Mouse (Mus musculus) megakaryocyte, embryonic 14.5 days (primary cell): Measurements from ENCODE around the gene Acly.

ENCODE experiments used
- FLI1 ChIP-seq: IDR thresholded peaks from 2 replicates; pipeline ENCODE4 v1.6.1; 2012; ENCODE audit warnings: low read length, inconsistent platforms, mixed read lengths
- GATA1 ChIP-seq: IDR thresholded peaks from 3 replicates; pipeline ENCODE4 v1.6.1; 2012; ENCODE audit warnings: mixed read lengths, low read length, inconsistent platforms, borderline replicate concordance

DNA sequence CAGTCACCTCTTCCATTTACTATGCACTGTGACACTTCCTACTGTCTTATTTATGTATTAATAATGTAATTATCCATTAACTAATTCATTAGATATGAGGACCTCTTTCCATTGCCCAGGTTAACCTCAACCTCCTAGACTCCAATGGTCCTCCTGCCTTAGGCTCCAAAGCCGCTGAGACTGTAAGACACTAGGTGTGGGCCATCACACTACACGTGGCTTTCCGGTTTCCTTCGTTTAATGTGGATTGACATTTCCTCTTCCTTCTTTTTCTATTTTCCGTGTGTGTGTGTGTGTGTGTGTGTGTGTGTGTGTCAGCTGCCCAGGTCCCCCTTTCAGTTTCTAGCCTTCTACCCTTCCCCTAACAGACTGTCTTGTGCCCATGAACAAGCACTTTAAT, 39.4 kb upstream of the Acly start:
- TF ChIP-seq FLI1 (no peak), GATA1 (no peak)
